Mouse (Mus musculus): ENCODE results near the gene Akap6.

Akap6 gene

DNA sequence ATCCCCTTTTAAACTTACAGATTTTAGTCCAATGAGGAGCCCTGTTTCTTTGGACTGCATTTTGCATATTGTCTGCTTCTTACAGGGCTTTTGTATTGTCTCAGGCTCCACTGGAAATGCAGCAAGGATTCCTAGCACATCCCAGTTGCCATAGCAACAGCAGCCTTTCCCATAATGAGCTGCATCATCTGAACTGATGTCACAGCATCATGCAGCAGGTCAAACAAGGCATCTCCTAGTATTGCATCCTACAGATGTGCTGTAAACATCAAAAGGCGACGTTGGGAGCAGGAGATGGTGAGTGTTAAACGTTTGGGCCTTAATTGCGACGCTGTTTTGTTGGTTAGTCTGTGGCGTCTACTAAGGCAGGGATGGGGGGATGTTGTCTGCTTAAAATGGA is at the start of gene Akap6:
Gene Akap6 (plus strand): TSS at position 238 of the 400 bp plus-strand sequence.
- peak; percentile 47 for DNase-seq (ENCODE audit: extremely low spot score)

DNA sequence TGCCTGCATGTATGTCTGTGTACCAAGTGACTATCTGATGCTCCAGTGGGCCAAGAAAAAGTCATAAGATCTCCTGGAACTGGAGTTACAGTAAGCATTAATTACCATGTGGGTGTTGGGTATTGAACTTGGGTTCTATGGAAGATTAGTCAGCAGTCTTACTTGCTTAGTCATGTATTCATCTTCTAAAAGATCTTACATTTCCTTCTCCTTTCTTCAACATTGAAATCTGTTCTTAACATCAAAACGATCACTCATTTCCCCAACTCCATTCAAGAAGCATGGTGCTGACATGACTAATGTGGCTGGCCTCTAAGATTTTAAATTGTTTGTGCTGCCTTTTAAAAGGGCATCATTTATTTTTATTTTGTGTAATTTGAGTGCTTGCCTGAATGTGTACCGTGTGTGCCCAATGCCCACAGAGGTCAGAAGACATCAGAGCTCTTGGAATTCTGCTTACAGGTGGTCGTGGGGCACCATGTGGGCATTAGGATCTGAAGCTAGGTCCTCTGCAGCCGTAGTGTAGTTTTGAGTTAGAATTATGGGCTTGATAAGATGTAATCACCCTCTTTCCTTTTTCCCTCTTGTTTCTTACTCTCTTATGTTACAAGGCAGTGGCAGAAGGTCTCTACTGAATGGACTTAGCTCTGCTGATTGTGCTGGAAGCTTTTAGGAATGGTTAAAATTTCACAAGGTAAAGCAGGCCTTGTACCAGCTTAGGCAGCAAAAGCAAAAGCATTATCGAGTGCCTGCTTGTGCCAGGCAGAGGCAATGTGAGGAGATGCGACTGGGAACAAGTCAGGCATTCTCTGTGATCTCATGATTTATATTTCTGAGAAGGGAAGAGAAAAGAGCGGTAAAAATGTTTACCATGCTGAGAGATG is 36.0 kb upstream of the Akap6 start:
- DNase-seq (ENCODE audit: extremely low spot score) = no peak

DNA sequence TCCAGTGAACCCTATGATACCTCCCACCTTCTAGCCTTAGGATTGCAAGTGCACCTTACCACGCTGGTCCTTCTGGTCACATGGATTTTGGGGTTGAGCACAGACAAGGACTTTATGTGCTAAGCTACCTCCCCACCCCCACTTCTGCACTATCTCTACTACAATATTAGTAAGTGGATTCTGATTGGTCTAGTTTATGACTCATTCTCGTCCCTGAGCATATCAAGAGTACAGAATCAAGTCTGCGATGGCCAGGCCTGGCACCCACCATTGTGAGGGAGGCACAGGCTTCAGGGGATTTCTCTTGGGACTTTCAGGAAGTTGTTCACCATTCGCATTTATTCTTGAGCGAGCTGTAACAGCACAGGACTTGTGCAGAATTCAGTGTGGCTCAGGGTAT is 34.2 kb upstream of the Akap6 start:
- DNase-seq (ENCODE audit: extremely low spot score) = no peak

DNA sequence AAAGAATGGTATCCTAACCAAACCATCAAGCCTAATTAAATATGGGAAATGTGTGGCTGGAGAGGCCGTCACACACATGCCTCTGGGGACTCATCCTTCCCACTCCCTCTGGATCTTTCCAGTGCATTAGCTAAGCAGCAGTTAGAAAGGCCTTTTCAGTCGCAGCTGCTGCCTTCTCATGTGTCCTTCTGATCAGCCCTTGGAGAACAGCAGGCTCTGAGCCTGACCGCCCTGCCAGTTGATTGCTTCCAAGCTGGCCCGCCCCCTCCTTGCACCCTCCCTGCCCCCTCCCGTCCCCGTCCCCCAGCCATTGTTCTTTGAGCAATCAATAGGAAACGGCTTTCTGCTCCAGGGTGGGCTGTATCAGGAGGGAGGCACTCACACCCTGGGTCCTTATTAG is 27.7 kb upstream of the Akap6 start:
- DNase-seq (ENCODE audit: extremely low spot score) = peak; percentile 61

DNA sequence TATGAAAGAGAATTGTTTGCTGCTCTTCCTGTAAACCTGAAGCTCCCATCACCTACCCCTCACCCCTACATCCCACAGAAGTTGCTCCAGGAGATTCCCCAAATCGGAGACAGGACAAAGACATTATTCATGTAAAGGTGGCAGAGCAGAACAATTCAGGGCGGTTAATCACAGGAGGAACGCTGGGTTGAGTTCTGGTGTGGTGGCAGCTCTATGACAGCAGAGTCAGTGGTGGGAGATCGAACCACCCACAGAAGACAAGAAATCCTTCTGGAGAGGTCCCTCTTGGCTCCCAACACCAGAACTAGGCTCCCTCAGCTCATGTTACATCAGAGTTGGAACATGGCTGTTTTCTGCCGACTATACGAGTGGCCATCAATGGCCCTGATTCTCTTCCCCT is 27.2 kb upstream of the Akap6 start:
- DNase-seq (ENCODE audit: extremely low spot score) = no peak

DNA sequence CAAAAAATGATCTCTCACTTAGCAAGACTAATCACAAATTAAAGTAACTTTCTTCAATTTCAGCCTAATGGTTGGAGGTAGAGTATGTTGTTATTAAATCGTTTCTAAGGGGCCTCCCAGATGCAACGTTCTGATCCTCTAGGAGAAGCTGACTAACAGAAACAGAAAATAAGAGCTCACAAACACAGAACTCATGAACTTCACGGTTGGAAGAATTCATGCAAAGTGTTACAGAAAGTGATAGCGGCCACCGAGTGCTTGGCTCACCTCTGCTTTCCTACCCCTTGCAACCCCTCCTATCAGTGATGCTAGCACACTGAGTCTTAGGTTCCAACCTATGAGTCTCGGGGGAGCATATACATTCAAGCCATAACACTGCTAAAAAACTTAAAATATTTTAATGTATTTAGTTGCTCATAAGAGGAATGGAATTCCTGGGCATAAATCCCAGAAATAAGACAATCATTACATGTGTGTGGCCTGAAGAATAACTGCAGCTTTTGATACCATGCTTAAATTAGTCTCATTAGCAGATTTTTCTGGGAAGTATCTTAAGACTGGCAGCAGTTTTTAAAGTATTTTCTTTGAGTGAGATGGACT is 25.7 kb upstream of the Akap6 start:
- DNase-seq (ENCODE audit: extremely low spot score) = no peak

DNA sequence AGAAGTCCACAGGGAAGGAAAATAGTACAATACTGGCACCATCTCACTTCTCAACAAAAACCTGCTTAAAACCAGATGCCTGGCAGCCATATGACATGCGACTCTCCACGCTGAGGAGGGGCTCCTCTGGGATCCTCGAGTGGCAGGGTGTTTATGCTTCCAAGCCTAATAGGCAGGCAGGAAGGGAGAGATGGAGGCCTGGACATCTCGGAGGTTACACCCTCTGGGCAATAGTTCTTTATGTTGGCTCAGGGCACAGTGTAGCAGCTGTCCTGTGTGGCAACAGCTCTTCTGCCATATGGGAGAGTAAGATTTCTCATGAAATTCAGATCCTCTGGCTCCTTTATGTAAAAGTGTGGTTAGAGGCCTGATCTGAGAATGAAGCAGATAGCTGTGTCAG is 24.2 kb upstream of the Akap6 start:
- no peak for DNase-seq (ENCODE audit: extremely low spot score)

DNA sequence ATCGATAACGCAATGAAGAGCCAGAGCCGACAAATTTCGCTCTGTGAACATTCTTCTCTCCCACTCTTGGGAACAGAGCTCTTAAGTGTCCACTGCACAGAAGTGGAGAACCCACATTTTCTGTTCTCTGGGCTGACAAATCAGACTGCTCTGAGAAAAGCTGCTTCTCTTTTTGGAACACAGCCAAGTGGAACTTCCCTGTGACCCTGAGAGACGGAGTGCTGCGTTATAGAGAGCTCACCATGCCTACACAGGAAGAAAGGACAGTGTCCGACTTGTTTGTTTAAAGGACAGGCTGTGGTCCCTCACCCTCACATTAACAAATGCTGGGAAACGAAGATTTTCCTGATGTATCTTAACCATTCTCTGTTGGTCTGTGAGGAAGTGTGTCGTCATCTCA is 11.8 kb upstream of the Akap6 start:
- DNase-seq (ENCODE audit: extremely low spot score) = no peak

DNA sequence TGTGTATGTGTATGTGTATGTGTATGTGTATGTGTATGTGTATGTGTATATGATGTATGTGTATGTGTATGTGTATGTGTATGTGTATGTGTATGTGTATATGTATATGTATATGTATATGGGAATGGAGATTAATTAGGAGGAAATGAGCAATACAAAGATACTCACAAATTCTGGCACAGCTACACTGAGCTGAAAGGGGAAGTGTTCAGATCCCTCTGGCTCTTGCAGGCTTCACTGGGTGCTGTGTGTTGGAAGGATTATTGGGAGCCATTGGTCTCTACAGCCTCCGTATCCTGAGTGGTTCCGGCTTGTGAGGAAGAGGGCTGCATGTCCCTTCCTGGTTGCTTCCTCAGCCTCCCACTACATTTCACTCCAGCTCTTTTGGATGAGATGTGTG is 10.5 kb upstream of the Akap6 start:
- no peak for DNase-seq (ENCODE audit: extremely low spot score)

DNA sequence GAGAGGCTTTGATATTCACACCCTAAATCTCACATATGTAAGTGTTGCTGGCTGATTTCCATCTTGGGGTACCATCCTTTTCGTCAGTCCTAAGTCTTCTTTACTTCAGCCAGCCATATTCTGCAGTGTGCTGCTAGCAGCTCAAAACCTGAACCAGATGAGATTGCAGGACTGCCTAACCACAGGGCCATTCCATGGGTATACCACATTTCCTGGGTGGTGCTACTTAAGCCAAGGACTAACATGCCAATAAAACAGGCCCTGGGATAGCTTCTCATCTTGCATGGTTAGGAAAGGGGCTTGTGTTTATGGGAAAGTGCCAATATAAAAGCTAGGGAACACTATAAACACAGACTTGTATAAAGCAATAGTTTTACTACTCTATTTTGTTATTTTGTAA is 7.6 kb upstream of the Akap6 start:
- DNase-seq (ENCODE audit: extremely low spot score) = no peak

DNA sequence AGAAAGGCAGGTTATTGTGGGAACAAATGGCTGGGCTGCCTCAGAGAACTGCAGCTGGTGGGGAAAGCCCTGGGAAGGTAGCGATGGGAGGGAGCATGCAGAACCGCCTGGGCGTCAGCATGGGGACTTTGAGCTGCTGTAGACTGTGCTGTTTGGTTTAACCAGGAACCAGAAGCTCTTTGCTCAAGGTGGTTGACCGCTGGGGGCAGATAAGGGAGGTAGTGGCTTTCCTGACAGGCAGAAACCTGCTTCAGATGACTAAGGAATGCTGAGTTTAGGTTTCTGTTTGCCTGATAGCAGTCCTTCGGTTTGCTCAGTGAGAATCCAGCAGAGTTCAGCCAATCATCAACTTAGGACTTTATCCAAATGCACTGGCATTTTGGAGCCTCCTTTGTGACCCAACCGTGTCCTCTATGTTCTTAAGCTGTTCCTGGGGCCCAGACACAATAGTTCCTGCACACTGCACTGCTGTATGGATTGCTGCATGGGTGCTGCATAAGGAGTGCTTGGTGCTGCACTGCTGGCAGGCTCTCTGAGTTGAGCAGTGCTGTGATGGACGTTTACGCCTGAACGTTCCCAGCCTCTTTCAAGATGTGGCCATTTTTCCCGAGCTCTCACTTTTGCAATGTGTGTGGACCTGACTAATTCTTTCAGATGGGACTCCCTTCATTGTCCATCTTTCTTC is 6.8 kb upstream of the Akap6 start:
- DNase-seq (ENCODE audit: extremely low spot score) = no peak

DNA sequence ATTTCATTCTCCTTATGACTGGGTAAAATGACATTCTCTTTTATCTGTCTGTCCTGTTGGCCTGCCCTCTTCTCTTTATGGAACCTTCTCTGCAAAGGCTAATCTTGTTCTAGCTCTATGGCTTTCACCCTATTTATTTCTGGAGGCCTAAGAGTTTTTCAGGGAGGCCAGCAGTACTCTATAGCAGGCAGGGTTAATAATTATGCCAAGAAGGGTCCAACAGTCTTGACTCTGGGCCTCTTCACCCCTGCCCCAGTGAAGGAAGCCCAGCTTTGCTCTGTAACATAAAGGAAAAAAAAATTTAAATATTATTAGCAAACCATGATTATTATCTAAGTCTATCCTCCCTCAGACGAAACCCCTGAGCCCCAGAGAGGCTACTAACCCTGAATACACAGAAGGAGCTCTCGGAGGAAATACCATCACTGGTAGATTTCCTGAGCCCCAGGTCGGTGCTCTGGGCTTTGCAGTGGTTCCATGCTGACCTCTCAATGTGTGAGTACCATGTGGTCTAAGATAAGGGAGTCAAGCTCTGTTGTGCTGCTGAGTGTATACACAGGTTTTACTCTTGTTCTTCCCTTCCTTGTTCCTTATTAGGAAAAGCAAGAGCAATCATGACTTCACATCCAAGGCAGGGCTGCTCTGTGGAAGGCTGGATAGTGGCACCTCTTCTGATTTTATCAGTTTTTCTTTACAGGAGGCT is 1.6 kb upstream of the Akap6 start:
- DNase-seq (ENCODE audit: extremely low spot score) = no peak

DNA sequence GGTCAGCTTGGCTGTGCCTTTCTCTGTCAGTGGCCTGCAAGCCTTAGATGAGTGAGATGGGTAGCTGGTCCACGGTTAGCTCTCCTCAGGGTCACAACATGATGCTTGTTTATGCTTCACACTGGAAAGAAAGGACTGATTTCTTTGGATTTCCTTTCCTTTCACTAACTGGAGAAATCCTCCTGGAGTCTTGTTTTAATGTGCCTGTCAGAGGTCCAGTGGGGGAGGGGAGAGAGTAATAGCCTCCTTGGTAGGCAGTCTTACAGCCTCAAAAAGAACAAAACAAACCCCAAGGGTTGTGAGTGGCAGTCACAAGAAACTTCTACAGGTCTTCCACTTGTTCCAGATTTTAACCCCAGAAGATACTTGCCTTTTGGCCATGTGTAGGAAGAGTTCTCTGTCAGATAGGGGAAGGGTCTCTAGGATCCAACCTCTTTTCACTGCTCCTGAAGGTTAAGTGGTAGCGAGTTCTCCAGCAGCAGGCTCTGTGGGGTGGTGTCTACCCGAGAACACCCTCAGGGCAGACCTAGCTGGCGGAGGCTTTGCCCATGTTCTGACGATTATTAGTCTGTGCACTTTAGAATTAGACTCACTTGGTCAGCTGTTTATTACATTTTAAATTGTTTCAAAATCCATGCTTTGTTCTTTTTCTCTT is 780 bp upstream of the Akap6 start:
- peak; percentile 34 for DNase-seq (ENCODE audit: extremely low spot score)

DNA sequence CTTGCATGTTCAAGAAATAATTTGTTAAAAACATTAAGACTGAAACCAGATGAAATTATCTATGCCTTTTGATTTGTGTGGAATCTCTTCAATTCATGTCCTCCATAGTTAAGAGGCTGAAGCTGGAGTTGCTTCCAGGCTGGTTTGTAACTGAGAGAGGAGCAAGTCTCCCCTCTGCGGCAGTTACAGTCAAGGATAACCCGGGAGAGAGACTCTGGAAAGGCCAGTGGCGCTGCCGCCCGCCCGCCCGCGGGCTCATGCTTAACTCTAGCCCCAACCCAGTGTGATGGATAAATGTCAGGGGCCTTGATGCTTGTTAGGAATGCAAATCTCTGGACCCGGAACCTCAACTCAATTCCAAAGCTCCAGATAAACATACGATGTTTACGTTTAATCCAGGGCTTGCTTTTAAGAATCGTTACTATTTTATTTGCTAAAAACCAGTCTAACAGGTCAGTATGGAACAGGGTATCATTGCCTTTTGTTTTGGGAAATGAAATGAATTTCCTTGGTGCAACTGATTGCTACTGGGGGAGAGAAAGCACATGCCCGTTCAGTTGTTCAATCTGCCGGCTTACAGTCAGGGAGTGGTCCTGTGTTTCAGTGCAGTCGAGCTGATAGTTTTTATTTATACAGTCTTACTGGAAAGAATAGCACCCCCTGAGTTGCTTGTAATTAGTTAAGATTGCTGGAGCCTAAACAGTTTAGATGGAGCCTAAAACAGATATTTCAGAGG is 946 bp downstream of the Akap6 start:
- DNase-seq (ENCODE audit: extremely low spot score) = peak; percentile 33

DNA sequence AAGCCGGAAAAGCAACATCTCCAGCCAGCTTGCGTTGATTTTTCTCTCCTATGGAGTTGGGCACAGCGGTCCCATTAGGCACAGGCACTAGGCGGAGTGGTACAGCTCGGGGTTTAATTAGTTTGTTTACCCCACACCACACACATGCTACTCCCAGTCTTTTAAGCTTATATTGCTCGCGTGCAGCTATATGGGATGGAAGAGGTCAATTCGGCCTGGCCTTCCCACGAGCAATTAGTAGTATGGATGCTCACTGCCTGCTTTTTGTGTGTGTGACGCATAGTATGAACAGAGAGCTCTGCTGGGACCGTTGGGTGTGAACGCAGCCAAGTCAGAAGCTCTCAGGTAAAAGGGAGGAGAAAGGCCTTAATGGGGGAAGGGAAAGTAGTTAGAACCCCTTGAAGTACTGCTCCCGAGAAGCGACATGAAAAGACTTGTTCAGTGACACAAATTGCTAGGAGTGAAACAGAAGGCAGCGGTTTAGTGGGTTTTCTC is 1.6 kb downstream of the Akap6 start:
- DNase-seq (ENCODE audit: extremely low spot score) = peak; percentile 45

DNA sequence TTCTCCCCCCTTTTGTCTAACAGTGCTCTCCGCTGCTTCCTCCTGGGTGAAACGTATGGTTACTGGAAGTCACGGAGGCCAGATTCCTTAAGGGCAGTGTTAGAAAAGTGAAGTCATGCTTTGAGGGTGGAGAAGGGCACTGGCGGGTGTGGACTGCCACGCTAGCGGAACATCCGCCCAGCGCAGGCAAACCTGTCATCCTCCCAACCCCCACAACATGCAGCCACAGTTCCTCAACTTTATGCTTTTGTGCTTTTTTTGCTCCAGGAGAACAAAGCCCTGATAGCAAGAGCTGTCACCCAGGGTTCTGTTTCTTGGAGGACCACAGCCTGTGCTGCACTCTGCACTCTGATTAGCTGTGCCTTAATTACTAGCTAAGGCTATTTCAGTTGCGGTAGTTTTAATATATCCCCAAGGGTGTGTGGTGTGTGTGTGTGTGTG is 2.0 kb downstream of the Akap6 start:
- peak; percentile 42 for DNase-seq (ENCODE audit: extremely low spot score)

DNA sequence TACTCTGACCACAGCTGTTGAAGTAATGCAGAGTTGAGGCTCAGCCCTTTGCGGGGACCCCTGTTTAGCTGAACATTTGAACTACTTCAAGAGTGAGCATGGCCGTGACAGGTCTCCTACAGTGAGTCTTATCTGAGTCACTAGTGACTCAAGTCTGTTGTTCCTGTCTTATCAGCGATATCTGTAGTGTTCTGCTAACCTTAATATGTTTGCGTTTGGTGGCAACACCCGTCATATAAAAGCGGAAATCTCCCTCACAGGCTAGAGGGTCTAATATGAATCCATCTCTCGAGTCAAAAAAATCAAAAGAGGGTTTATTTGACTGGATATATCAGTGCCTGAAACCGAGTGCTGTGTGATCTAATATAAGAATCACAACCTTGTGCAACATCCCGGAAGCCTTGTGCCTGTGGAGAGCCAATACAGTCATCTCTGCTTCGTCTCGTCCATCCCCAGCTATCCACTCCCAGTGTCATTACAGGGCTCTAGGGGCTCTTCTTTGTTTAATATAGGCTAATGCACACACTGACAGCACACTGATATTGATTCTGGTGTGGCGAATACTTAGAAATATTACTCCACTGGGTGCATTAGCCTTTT is 3.3 kb downstream of the Akap6 start:
- no peak for DNase-seq (ENCODE audit: extremely low spot score)

DNA sequence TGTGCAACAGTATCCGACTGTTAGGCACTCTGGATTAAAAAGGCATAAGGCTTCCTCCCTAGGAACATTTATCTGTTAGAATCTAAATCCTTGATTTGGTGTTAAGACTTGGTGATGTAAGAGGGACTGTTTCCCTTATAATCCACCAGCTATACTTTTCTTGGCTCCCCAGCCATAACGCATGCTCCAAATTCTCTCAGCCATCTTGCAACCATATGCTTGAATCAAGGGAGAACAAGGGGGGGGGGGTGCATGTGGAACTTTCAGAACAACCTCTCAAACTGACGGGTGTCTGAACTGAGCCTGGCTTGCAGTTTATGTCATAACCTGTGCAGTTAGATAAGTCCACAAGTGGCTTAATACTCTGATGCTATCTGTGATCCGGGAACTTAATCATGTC is 4.9 kb downstream of the Akap6 start:
- DNase-seq (ENCODE audit: extremely low spot score) = no peak

DNA sequence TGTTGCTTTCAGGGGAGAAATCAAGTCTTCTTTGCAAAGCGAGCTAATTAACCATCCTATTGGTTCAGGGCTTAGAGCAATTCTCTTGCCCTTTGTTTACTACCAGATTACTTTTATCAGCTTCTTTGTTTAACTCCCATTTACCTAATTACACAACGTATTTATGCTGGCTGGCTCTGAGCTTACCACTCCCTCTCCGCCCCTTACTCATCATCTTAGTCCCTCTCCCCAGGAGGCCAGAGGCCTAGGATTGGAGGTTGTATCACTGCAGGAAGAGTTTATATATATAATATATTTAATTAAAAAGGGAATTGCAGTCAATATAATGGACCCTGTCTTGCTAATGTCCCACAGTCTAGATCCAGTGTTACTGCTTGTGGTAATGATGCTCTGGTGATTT is 5.6 kb downstream of the Akap6 start:
- DNase-seq (ENCODE audit: extremely low spot score) = no peak

DNA sequence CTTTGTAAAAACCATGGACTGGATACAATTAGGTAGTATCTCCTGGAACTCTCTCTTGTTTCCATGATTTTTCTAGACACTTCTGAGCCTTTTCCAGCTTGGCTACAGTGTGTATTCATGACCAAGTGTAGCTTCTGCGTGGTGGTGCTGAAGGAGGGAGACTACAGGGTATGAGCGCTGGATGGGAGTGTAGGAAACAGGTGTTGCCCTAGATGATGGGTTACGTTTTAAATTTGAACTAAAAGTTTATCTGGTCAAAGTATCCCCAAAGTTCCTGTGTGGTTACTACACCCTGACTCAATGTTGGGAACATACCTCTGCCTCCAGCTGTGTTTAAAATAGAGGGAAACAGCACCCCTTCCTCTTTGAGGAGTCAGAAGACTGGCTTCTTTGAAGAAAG is 12.2 kb downstream of the Akap6 start:
- no peak for DNase-seq (ENCODE audit: extremely low spot score)

Data from embryo, embryonic 9.5 days (tissue).